Mouse (Mus musculus) T-cell, adult 66 days (primary cell): ENCODE results near the gene Cdh1. TPM values are rescaled to one million over a fixed set of nuclear protein-coding genes. Genes with fewer than 3 reads are reported as not detected.

Experiments used
- total RNA-seq, 2 experiments: library from RNA; stranded (reverse); gene quantifications; 3 replicates in 1 of 2; 4 replicates in 1 of 2; pipeline ENCODE4 v1.2.4; 2023

Gene Cdh1
- total RNA-seq = 1 to 10 TPM; 1.1 to 1.5 TPM

DNA sequence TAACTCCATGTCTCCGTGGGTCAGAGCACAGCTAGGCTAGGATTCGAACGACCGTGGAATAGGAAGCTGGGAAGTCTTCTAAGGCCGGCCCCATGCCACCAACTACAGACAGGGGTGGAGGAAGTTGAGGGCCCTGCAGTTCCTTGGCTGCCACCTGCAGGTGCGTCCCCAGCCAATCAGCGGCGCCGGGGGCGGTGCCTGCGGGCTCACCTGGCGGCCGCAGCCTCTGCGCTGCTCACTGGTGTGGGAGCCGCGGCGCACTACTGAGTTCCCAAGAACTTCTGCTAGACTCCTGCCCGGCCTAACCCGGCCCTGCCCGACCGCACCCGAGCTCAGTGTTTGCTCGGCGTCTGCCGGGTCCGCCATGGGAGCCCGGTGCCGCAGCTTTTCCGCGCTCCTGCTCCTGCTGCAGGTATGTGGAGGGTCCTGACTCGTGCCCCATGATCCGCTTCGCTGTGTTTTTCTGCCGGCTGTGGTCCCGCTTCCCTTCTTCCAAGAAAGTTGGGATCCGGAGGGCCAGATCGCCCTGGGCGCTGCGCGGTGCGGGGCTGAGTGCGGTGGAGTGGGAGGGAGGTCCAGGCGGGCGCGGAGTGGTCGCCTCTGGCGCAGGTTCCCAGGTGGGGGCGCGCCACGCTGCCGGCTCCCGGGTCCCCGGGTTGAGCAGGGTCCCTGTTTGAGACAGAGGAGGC lies at the start of gene Cdh1:
TSS of gene Cdh1 (plus strand) at position 221 of the 689 bp plus-strand sequence.

DNA sequence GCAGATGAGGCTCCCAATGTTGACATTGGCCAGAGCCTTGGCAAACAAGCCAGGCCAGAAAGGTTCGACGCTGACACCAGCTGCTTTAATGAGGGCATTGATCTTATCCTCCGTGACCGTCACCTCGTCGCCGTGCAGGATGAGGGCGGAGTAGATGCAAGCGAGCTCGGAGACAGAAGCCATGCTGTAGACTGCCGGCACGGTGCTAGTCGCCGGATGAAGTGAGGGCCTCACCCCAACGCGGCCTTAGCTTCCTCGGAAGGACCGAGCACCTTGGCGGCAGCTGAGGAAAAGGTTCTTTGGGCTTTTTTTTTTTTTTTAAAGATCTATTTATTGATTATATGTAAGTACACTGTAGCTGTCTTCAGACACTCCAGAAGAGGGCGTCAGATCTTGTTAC lies 30.0 kb upstream of the Cdh1 start, which contains the start of gene Gm10073:
TSS of gene Gm10073 (minus strand) at position 294 of the 400 bp plus-strand sequence.

GRCm38 (mm10) chr8:106682971-106683668 lies 80.0 kb downstream of the Cdh1 start, which contains the start of gene Tango6:
TSS of gene Tango6 (plus strand) at chr8:106683068.

Other genes starting within 250 kb of the Cdh1 start
- 1 to 10 TPM; 6.5 to 8.4 TPM for gene Zfp90, start 188.0 kb upstream of the Cdh1 start, total RNA-seq
- not detected for gene 6030452D12Rik, start 102.8 kb upstream of the Cdh1 start, total RNA-seq
- gene Cdh3, start 92.5 kb upstream of the Cdh1 start, total RNA-seq = not detected
- 100 to 1,000 TPM; 569 to 571 TPM for gene Gm10073, start 29.9 kb upstream of the Cdh1 start, total RNA-seq
- 10 to 100 TPM; 16.5 to 20.1 TPM for gene Tango6, start 79.7 kb downstream of the Cdh1 start, total RNA-seq